Mouse (Mus musculus) limb, embryonic 11.5 days (tissue): ENCODE results near the gene Adcy9. TPM values are rescaled to one million over a fixed set of nuclear protein-coding genes. Genes with fewer than 3 reads are reported as not detected.

Experiments
- ATAC-seq: fragments of 200-750 bp; cut with Nextera tagmentation; 2 replicates; pipeline ENCODE4 v1.8.0; 2017; ENCODE audit warnings: low read depth; ENCODE audit not compliant: insufficient number of reproducible peaks, low FRiP score, low TSS enrichment
- DNase-seq: peaks from one replicate; pipeline ENCODE4 v3.0.0-alpha.2; 2015; ENCODE audit warnings: low spot score
- H3K27ac ChIP-seq: fragments of 300-500 bp; sonication (generic); replicated peaks from 2 replicates; pipeline ENCODE4 v1.5.1; 2014; ENCODE audit warnings: low read depth, mild to moderate bottlenecking, low read length
- H3K27me3 ChIP-seq: fragments of 300-500 bp; sonication (generic); 2 replicates; pipeline ENCODE4 v1.6.1; 2014; ENCODE audit warnings: mild to moderate bottlenecking, low read length, mixed read lengths; ENCODE audit not compliant: control insufficient read depth, insufficient read depth
- H3K36me3 ChIP-seq: fragments of 300-500 bp; sonication (generic); 2 replicates; pipeline ENCODE4 v1.6.1; 2014; ENCODE audit warnings: mild to moderate bottlenecking, low read length, moderate library complexity, mixed read lengths; ENCODE audit not compliant: control insufficient read depth, insufficient read depth
- H3K4me1 ChIP-seq: fragments of 300-500 bp; sonication (generic); 2 replicates; pipeline ENCODE4 v1.6.1; 2014; ENCODE audit warnings: low read length, mixed read lengths; ENCODE audit not compliant: control insufficient read depth, insufficient read depth
- H3K4me2 ChIP-seq: fragments of 300-500 bp; sonication (generic); 2 replicates; pipeline ENCODE4 v1.6.1; 2014; ENCODE audit warnings: low read depth, mild to moderate bottlenecking, moderate library complexity; ENCODE audit not compliant: severe bottlenecking
- H3K4me3 ChIP-seq: fragments of 300-500 bp; sonication (generic); 2 replicates; pipeline ENCODE4 v1.5.1; 2014; ENCODE audit warnings: low read depth, low read length
- H3K9ac ChIP-seq: fragments of 300-500 bp; sonication (generic); 2 replicates; pipeline ENCODE4 v1.6.1; 2014; ENCODE audit warnings: mild to moderate bottlenecking, low read length
- H3K9me3 ChIP-seq: fragments of 300-500 bp; sonication (generic); 2 replicates; pipeline ENCODE4 v1.6.1; 2016; ENCODE audit warnings: low read length; ENCODE audit not compliant: control insufficient read depth
- WGBS: fragments of 180-500 bp; shearing (Covaris S2); extraction: QIAGEN DNeasy Blood & Tissue Kit; methylation state at CpG from one replicate; pipeline ENCODE4 v1.1.7; 2014; 5-methylcytosine and 5-hydroxymethylcytosine counted together
- polyA plus RNA-seq: library from polyadenylated mRNA; unstranded; fragments of >200 nt; fragmentation: Nextera tagmentation; extraction: Ambion mirVana; gene quantifications from 2 replicates; pipeline ENCODE4 v1.2.1, GENCODE M21; 2014

Adcy9 gene
- polyA plus RNA-seq, 1 experiment from 2014 or later: 0.93 TPM

DNA sequence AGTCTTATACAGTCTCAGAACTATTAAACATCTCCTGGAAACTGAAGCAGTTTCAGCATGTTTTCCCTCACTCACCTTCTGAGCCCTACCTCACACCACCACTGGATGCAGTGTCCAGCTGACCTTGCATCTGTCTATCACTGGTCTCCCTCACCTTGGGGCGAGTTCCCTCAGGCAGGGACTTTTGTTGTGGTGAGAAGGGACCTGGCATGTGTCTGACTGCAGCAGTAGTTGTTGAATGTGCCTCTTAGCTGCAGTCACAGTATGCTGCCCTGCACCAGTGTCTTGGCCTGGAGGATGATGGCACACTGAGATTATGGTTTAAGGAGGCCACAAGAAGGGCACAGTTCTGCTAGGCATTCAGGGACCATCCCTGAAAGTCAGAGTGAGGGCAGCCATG is 19.2 kb downstream of the Adcy9 start:
- ATAC-seq (no peak), DNase-seq (no peak)
- Histone ChIP-seq H3K4me2 (no peak overlapping the region), H3K9me3 (no peaks in the 10 kb centered on the region), H3K27ac (no peak overlapping the region), H3K36me3 (no peaks in the 10 kb centered on the region), H3K4me1 (no peaks in the 10 kb centered on the region), H3K27me3 (no peaks in the 10 kb centered on the region), H3K4me3 (no peak overlapping the region), H3K9ac (no peak overlapping the region)
- WGBS: 75% methylated on average over 1 of the region's 1 CpGs

DNA sequence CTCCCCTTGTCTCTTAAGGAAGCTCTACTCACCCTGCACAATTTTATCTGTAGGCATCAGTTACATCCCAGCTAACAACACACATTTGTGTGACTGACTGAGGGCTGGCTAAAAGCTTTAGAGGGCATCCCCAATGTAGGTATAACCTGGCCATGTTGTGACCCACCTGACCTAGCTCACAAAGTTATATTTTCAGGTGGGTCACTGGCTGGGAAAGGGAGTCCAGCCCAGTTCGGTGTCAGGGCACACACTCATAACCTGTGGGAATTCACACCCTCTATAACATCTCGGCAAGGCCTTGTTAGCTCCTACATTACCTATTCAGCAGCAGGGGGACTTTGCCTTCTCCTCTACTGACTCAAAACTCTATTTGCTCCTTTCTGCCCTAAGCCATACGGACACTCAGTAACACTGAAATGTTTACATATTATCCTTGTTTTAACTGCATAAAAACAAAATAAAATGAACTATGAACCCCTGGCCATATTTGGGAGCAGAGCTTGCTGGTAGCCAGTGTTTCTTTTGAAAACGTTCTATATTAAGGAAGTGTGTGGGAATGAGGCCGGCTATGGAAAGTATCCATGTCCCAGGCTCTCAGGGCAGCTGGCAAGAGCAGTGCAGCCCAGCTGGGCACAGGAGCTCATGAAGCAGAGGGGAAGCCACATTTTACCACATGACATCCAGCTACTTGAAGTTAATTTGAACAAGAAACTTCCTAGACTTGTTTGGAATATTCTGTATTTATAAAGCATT is 20.7 kb downstream of the Adcy9 start:
- 75% methylated on average over 5 of the region's 5 CpGs for WGBS
- H3K36me3 ChIP-seq: no peaks in the 10 kb centered on the region
- ATAC-seq (no peak), DNase-seq (no peak)
- H3K4me2 ChIP-seq: no peak overlapping the region
- H3K9me3 ChIP-seq: no peaks in the 10 kb centered on the region
- H3K4me3 ChIP-seq: no peak overlapping the region
- H3K4me1 ChIP-seq: no peaks in the 10 kb centered on the region
- H3K27ac ChIP-seq: no peak overlapping the region
- no peak overlapping the region for H3K9ac ChIP-seq
- H3K27me3 ChIP-seq: no peaks in the 10 kb centered on the region

DNA sequence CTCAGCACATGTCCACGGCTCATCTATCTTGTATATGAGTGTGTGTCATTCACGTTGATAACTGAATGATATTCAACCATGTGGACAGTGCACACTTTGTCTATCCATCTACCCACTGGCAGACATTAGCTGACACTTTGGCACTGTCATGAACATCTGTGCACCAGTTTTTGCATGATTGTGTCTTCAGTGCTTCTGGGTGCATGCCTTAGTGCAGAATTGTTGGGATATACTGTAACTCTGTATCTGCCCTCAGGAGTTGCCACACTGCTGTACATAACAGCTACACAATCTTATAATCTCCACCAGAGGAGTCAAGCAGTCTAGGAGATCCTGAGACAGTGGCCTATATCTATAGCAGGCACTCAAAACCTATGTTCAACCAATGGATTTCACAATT is 21.5 kb downstream of the Adcy9 start:
- DNase-seq (no peak), ATAC-seq (no peak)
- no peak overlapping the region for H3K27ac ChIP-seq
- H3K4me3 ChIP-seq: no peak overlapping the region
- no peak overlapping the region for H3K4me2 ChIP-seq
- H3K36me3 ChIP-seq: no peaks in the 10 kb centered on the region
- no peak overlapping the region for H3K9ac ChIP-seq
- no peaks in the 10 kb centered on the region for H3K27me3 ChIP-seq
- 94% methylated on average over 2 of the region's 2 CpGs for WGBS
- H3K9me3 ChIP-seq: no peaks in the 10 kb centered on the region
- no peaks in the 10 kb centered on the region for H3K4me1 ChIP-seq

DNA sequence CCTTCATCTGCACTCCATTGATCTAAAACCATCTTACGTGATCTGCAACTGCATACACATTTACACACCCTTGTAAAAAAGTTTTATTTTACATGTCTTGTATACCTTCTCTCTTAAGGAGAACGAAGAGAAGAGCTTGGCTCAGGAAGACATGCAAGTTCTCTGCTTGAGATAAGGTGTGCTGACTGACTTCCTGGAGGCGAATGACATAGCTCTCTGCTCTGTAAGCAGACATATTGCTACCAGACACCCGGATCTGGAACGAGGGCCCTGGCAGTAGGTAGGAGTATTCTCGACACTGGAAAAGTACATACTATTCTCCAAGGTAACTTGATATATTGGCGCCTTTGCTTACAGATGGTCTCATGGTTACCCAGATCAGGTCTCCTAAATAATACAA is 22.7 kb downstream of the Adcy9 start:
- H3K4me1 ChIP-seq: no peaks in the 10 kb centered on the region
- H3K9ac ChIP-seq: no peak overlapping the region
- H3K4me2 ChIP-seq: no peak overlapping the region
- no peaks in the 10 kb centered on the region for H3K36me3 ChIP-seq
- WGBS: 89% methylated on average over 7 of the region's 7 CpGs
- DNase-seq: no peak
- no peak for ATAC-seq
- no peaks in the 10 kb centered on the region for H3K27me3 ChIP-seq
- no peaks in the 10 kb centered on the region for H3K9me3 ChIP-seq
- H3K27ac ChIP-seq: no peak overlapping the region
- no peak overlapping the region for H3K4me3 ChIP-seq

DNA sequence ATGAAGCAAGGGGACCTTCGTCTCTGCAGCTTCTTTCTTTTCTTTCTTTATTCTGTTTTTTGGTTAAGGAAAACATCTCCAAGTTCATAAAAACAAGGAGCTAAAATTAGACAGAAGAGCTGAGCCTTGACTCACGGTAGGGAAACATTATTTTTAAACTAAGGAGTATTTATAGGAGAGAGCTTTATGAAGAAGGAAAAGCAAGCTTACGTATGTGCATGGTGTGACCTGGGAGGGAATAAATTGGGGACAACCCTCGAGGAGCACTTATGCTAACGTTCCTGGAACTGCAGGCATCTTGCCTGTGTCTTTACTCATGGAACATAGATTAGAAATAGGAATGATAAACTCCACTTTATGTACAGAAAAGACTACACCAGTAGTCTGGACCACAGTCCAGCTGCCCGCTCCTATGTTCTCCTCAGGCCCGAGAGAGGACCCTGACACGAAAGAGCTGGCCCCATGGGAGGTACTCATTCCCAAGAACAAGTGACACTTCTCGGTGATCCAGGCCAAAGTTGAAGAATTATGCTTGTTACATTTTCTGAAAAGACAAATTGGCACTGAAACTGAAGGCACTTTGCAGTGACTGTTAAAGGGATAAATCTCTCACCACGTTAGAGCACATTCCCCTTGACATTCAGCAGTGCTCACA is 24.5 kb downstream of the Adcy9 start:
- Histone ChIP-seq H3K4me3 (no peak overlapping the region), H3K27me3 (no peaks in the 10 kb centered on the region), H3K4me1 (no peaks in the 10 kb centered on the region), H3K4me2 (no peak overlapping the region), H3K36me3 (no peaks in the 10 kb centered on the region), H3K9me3 (no peaks in the 10 kb centered on the region), H3K27ac (no peak overlapping the region), H3K9ac (no peak overlapping the region)
- DNase-seq (no peak), ATAC-seq (no peak)
- WGBS: 82% methylated on average over 10 of the region's 10 CpGs

DNA sequence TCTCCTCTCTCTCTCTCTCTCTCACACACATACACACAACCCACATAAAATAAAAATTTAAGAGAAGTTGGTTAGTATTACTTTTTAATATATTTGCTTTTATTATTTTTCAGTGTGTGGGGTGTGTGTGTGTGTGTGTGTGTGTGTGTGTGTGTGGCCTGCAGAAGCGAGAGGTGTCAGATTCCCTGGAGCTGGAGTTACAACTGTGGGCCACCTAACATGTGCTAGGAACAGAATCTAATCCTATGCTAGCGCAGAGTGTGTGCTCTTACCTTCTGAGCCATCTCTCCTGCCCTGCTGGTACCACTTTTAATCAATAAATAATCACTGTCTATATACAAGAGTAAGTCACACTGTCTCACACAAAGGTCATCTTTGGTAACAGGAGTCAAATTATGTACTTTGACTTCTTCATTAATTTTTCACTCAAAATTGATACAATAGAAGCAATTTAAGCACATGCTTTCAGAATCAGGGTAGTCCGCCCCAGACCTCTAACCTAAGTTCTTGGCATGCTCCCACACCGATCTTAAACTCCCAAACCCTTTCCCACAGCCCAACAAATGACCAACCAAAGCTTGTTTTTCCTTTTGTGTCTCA is 25.2 kb downstream of the Adcy9 start:
- WGBS: 84% methylated on average over 4 of the region's 4 CpGs
- Histone ChIP-seq H3K36me3 (no peaks in the 10 kb centered on the region), H3K27ac (no peak overlapping the region), H3K27me3 (no peaks in the 10 kb centered on the region), H3K9ac (no peak overlapping the region), H3K4me3 (no peak overlapping the region), H3K4me1 (no peaks in the 10 kb centered on the region), H3K9me3 (no peaks in the 10 kb centered on the region), H3K4me2 (no peak overlapping the region)
- DNase-seq (no peak), ATAC-seq (no peak)

DNA sequence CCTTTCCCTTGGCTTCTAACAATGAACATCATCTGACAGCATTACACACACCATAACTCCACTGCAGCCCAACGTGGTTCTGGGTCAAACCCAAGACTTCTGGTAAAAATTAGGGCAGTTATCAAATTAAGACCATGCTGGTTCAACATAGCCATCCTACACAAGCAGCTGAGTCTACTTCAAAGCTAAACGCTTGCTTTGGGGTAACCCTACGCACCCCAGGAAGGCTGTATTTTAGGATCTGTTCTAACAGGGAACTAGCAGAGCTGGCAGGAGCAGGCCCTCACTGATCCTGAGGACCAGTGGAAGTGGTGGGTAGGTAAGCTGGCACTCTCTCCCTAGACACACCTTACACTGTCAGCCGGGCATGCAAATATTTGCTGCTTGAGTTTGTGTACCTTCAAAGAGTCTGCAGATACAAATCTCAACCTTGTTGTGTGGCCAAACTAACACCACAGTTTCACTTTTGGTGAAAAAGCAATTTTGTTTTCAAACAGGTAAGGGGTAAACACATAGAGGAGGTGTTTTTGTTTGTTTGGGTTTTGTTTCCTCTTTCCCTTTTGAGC is 36.7 kb downstream of the Adcy9 start:
- DNase-seq: no peak
- H3K9me3 ChIP-seq: no peaks in the 10 kb centered on the region
- WGBS: 63% methylated on average over 4 of the region's 4 CpGs
- H3K4me2 ChIP-seq: no peak overlapping the region
- H3K27ac ChIP-seq: no peak overlapping the region
- no peak overlapping the region for H3K9ac ChIP-seq
- H3K4me1 ChIP-seq: no peaks in the 10 kb centered on the region
- ATAC-seq: no peak
- no peaks in the 10 kb centered on the region for H3K27me3 ChIP-seq
- no peaks in the 10 kb centered on the region for H3K36me3 ChIP-seq
- H3K4me3 ChIP-seq: no peak overlapping the region

DNA sequence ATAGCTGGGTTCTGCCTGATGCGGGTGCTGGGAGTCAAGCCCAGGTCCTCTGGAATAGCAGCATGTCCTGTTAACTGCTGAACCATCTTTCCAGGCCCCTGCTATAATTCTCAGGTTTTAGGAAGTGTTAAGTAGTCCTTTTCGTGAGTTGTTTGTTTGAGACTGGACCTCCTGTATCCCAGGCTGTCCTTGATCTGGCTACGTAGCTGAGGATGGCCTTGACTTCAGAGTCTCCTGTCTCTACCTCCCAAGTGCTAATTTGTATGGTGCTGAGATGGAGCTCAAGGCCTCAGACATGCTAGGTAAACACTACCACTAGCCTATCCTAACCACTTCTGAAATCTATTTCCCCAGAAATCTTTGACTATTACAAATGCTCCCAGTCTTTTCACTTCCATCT is 37.9 kb downstream of the Adcy9 start:
- Histone ChIP-seq H3K27me3 (no peaks in the 10 kb centered on the region), H3K4me3 (no peak overlapping the region), H3K4me2 (no peak overlapping the region), H3K9me3 (no peaks in the 10 kb centered on the region), H3K36me3 (no peaks in the 10 kb centered on the region), H3K4me1 (no peaks in the 10 kb centered on the region), H3K27ac (no peak overlapping the region), H3K9ac (no peak overlapping the region)
- ATAC-seq (no peak), DNase-seq (no peak)
- WGBS: 79% methylated on average over 3 of the region's 3 CpGs
